Mouse (Mus musculus): ENCODE measurements around the gene Eya3.
"Not testable (repeated sequence)": the region's sequence is repeated elsewhere in the genome, so short reads cannot be mapped to it uniquely, and the experiment has no call there.

Gene Eya3

DNA sequence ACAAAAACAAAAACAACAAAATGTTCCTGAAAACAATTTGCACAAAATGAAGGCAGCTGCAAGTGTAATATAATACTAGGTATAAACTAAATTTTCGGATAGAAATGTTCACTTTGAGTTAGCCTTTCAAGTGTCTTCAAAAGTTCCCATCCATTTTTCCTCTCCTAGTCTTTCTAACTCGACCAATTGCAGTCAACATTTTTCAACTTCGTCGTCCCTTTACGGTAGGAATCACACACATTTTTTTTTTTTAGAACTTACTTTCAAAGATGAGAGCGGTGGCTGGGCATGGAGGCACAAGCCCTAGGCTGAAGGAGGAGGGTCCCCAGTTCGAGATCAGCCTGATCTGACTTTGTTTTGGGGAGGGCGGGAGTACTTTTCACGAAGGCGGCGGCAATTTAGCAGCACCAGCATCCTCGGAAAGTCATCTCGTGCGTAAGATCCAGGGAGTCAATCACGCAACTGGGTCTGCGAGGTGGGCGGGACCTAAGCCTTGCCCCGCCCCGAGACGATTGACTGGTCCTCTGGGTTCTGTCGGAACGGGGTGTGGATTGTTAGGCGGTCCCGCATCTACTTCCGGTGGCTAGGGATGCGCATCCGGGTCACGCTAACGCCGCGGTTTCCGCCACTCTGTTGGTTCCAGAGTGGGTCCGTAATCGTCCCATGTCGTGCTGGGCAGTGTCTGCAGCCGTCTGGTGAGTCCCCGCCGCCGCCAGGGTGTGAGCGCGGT is at the start of gene Eya3:
Gene Eya3 (plus strand): TSS at position 527 of the 730 bp plus-strand sequence.
- DNase-seq: peak; percentile 98

DNA sequence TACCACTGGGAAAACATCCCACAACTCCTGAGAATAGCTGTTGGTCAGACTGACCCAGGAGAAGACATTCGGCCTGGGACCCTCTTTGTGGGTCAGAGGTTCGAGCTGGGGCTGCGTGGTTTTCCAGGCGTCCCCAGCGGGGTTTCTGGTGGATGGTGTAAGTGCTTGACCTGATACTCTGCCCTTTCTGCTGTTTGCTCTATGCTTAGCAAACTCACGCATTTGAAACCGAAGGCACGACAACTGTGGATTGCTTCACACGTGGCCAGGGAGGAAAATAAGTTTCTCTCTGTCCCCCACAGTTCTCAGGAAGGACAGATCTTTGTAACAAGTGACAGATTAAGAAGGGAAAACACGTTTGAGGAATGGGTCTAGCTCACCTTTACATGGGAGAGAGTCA is 48.1 kb upstream of the Eya3 start:
- no peak for DNase-seq

DNA sequence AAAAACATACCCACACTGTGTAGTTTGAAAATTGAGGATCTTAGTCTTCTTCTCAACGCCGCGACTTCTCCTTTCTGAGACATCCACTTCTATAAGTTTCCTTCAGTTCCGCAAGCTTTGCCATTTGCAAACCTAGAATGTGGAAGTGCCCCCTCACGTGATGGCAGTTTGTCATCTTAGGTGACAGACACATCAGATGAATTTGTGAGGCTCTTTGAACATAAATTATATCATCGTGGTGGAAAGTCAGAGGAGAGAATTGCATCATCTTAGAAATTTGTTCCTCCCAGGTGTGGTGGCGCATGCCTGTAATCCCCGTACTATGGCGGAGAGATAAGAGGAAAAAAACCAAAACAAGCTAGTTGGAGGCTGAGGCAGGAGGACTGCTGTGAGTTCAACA is 45.8 kb upstream of the Eya3 start:
- peak; percentile 17 for DNase-seq

DNA sequence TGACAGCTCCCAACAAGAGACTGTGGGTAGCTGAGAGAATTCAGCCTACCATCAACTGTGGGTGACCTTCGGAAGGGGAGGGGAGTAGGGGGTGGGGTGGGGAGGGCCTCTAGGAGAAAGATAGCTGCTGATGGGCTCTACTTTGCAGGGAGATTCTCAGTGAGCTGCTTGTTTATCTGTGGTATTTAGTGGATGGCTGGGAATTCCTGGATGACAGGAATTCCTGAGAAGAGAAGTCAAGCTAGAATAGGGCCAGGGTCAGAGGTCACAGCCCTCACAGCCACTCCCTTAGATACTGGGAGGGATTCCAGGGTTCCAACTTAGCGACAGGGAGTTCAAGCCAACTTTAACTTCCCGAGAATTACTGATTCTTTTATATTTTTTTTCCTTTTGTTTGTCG is 44.6 kb upstream of the Eya3 start:
- no peak for DNase-seq

DNA sequence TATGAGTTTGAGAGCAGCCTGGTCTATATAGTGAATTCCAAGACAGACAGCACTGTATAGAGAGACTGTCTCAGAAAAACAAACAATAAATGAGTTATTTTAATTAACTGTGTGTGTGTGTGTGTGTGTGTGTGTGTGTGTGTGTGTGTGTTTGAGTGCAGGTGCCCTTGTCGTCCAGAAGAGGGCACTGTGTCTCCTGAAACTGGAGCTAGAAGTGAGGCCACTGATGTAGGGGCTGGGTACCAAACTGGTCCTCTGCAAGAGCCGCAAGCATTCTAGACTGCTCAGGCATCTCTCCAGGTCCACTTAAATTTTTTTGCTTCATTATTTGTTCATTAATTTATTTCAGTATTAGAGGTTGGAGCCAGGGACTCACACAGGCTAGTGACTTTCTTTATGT is 39.9 kb upstream of the Eya3 start:
- DNase-seq: no peak

DNA sequence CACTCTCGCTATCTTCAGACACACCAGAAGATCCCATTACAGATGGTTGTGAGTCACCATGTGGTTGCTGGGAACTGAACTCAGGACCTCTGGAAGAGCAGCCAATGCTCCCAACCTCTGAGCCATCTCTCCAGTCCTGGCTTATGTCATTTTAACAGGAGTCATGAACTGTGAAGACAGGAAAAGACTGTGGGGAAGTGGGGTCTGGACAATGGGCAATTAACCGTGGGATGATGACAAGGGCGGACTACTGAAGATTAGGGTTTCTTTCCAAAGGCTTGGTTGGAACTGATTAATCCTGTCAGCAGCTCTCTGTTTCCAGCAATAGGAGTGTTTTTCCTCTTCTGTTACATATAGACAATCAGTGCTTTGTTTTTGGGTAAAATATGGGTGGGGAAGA is 39.0 kb upstream of the Eya3 start:
- no peak for DNase-seq

DNA sequence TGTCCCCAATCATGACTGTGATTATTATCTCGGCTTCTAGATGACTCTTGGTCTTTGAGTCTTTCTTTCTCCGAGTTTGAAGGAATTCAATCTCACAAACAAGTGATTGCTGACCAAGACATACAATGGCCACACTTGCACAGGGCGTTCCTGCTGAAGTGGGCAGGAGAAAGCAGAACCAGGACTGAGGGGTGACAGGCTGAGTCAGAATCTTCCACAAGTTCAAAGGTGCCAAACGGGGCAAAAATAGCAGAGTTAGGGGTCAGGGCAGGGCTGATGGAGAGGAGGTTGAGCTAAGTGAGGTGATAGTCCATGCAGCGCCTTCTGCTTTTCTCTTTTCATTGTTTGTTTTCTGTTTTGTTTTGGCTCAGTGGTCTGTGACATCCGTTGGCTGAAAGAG is 38.3 kb upstream of the Eya3 start:
- no peak for DNase-seq

DNA sequence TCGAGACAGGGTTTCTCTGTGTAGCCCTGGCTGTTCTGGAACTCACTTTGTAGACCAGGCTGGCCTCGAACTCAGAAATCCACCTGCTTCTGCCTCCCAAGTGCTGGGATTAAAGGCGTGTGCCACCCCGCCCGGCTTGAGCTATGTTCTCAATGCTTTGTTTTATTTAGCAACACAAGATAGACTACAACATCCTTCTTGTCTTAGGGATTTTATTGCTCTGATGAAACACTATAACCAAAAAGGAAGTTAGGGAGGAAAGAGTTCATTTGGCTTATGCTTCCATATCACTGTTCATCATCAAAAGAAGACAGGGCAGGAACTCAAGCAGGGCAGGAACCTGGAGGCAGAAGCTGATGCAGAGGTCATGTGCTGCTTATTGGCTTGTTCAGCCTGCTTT is 37.5 kb upstream of the Eya3 start:
- DNase-seq: not testable (repeated sequence)

DNA sequence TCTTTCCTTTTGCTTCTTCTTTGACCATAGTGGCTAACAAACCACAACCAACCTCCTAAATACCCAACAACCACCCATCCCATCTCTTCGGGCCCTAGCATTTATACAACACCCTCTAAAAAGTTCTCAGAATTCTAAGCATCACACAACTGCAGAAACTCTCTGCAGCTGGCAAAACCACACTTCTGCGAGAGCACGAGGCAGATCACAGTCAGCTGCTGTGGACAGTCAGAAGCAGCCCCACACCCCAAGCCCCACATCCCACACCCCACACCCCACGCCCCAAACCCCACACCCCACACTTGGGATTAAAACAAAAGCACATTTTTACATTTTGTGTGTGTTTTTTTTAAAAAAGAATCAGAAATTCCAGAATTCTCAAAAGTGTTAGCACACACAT is 35.3 kb upstream of the Eya3 start:
- no peak for DNase-seq

DNA sequence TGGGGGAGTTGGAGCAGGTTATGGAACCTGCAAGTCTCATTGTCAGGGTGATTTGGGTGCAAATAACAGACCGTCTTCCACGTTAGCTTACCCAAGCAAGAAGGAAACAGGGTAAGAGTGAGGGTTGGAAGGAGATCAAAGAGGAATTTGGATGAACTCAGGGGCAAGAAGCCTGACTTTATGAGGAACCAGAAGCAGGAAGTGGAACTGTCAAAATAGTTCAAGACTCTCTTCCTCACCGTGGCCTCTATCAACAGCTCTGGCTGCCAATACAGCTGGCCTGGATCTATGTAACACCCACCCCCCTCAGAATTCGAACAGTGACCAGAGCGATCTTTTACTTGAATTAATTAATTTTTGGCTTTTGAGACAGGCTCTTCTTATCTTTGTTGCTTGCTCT is 33.0 kb upstream of the Eya3 start:
- no peak for DNase-seq

DNA sequence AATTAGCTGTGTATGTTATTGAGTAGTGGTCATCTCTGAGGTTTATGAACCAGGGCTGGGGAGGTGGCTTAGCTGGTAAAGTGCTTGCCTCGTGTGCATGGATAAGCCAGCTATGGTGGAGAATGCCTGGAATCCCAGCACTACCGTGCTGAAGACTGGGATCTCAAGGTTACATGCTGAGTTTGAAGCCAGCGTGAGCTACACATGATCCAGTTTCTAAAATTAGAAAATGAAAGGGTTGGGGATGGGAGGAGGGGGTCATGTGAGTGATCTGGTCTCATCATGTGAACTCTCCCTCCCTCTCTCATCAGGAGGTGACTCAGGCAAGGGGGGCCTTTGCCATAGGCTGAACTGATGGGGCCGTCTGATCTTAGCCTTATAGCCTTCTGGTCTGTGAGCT is 30.6 kb upstream of the Eya3 start:
- DNase-seq: no peak

DNA sequence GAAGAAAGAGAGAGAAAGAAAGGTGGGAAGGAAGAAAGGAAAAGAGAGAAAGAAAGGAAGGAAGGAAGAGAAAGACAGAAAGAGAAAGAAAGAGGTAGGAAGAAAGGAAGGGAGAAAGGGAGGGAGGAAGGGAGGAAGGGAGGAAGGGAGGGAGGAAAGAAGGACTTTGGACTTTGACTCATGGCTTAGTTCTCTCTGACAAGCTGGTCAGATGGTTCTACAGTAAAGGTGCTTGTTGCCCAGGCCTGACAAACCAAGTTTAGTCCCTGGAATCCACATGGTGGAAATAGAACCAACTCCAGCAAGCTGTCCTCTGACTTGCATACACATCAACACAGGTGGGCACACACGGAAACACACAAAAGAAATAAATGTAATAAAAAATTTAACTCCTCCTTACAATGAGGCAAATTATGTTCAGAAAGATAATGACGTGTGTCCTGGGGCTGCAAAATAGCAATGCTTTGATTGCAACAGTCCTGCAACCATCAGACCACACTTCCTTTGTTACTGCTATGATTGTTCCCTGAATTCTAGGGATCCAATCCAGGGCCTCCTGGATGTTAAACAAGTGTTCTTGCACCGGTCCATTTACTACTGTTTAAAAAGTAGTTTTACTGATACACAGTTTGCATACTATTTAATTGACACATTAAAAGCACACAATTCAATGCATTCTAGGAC is 28.3 kb upstream of the Eya3 start:
- DNase-seq: no peak

DNA sequence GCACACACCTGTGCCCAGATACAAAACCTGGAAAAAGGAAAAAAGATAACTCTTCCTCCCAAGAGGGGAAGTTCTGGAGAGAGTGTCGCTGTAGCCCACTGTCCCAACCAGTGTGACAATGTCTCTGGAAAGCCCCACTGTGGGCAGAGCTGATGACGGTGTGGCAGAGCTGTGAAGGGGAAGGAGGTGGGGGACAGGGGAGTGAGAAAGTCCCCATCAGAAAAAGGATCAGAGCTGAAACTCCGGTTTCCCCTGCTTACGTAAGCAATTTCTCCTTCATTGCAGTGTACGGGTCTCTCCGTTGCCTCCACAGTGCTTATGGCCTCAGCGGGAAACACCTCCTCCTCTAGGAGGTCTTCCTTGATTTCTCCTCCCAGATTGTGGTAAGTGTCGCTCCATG is 27.5 kb upstream of the Eya3 start:
- no peak for DNase-seq

DNA sequence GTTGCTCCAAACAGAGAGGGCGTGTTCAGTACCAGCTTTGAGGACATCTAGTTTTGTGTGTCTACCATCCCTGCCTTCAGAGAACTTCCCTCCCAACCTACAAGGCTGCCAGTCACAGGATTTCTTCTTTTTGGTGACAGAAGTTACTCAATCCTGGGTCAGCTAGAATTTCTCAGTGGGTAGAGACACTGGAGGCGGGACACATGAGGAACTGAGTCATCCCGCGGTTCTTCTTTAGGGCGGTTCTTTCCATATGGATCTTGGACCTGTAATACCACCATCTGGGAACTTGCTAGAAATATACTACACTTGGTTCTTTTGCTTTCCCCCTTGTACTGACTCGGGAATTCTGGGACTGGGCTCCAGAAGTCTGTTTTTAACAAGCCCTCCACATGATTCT is 20.9 kb upstream of the Eya3 start:
- no peak for DNase-seq

DNA sequence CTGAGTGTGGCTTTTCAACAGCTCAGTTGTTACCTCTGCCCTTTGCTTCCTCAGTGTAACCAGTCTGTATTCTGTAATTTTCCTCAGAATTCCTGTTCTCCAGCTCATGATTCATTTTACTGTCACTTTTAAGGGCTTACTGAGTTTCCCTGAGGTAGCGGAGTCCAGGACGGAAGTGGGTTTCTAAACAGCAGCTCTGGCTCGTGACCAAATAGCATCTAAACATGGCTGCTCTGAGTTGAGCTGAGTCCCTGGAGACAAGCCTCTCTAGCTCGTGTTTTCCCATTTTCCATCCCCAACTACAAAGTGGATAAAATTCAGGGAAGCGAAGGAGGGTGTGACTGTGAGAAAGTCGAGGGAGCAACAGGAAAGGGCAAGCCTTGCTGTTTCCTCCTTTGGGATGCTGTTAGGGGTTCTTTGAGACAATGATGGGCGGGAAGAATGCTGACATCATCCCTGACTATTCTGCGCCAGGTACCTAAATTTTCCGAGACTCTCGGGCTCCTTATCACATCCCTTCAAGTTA is 19.9 kb upstream of the Eya3 start:
- no peak for DNase-seq

DNA sequence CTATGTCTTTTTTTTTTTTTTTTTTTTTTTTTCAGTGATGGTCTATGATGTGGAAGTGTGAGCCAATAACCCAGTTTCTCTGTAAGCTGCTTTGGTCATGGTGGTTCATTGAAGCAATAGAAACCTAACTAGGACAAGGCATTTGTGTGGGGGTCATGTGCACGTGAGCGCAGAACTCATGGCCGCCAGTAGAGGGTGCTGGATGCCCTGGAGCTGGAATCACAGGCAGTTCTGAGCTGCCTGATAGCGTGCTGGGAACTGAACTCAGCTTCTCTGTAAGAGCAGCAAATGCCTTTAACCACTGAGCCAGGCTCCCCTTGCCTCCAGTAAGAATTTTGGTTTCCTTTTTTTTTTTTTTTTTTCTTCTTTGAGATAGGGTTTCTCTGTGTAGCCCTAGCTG is 18.7 kb upstream of the Eya3 start:
- peak; percentile 29 for DNase-seq

DNA sequence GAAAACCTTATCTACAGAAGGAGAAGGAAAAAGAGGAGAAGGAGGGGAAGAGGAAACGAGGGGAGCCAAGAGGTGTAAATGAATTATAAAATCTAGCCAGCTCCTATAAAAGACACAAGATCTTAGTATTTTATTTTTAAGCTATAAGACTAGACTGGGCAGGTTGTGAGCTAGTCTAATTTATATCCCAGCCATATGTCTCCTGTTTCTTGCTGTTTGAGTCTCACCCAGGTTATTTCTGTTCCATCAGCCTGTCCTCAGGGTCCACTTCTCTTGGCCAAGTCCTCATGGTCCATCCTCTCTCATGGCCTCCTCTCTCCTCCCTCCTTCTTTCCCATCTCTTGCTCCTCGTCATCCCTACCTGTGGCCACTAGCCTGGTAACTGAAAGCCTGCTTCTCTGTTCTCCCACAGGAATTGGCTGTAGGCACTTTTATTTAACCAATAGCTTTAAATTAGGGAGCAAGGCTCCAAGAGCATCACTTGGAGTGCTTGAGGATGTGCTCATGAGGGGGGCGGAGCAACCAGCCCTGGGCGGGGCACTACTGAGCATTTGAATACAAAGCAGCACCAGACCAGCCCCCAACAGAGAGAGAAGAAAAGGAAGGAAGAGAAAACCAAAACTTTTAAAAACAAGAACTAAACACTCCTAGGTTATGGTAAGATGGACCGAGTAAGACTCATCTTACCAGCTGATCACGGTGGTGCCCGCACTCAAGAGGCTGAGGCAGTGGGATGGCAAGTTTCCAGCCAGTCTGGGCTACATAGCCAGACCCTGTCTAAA is 17.3 kb upstream of the Eya3 start:
- peak; percentile 56 for DNase-seq

DNA sequence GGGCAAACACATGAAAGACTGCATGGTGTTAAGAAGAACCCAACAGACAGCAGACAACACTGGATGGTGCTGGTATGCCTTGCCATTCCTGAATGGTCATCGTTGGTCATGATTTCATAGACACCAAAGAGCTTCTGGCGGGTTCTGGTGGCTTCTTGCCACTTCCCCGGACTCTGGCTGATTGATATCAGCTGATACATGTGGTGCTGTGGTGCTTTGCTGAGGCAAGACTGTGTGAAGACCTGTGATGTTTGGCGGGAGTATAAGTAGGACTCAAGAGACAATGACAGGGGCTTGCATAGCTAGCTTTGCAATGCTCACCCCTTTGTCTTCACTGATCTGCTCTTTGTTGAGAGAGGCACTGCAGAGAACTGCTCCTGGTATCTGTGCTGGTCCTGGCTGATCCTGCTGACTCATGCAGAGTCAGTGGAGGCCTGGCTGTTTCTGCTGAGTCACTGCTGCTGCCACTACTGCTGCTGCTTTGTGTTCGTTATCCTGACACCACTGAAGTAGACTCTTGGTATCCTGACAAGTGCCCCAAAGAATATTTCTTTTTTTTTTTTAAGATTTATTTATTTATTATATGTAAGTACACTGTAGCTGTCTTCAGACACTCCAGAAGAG is 14.6 kb upstream of the Eya3 start:
- DNase-seq: peak; percentile 93

DNA sequence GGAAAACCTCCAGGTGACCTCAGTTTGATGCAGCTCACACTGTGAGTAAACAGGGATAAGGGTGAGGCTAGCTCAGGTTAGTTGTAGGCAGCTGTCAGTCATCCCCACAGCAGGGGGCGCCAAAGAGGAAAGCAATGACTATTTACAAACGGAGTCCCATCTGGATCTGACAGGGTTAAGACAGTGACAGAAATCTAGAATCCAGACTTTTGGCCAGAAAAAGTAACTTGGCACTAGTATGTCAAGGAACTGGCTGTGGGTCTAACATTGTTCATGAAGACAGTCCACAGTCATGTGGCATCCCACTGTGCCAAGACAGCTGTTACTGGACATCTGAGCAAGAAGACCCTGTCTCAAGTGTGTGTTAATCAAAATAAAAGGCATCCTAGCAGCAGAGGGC is 10.0 kb upstream of the Eya3 start:
- peak; percentile 90 for DNase-seq

DNA sequence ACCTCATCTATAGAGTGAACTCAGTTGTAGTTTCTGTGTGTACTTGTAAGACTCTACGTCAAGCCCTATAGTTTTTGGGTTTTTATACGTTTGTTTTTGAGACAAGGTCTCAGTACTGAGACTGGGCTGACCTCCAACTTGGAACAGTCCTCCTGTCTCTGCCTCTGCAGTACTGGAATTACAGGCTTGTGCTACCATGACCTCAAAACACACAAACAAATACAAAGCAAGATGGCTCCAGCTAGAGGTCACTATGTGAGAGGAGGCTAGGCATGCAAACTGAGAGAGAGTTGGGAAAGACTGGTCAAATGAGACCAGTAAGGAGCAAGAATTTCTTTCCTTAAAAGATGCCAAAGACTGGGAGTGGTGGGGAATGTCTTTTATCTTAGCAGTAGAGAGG is 2.8 kb upstream of the Eya3 start:
- DNase-seq: no peak

DNA sequence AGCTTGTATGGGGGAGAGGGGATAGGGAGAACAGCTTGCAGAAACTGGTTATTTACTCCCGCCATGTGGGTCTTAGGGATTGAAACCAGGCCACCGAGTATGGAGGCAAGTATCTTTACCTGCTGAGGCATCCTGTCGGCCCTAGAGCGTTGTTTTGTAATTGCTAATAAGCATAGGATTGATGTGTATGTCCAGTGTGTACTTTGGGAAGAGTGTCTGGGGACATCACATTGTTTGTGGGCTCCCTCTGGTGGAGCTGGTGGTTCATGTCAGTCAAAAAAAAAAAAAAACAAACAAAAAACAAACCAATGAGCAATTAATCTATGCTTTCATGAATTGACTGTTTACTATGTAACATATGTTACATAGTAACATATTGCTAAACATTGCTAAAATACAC is 2.2 kb upstream of the Eya3 start:
- DNase-seq: peak; percentile 34

DNA sequence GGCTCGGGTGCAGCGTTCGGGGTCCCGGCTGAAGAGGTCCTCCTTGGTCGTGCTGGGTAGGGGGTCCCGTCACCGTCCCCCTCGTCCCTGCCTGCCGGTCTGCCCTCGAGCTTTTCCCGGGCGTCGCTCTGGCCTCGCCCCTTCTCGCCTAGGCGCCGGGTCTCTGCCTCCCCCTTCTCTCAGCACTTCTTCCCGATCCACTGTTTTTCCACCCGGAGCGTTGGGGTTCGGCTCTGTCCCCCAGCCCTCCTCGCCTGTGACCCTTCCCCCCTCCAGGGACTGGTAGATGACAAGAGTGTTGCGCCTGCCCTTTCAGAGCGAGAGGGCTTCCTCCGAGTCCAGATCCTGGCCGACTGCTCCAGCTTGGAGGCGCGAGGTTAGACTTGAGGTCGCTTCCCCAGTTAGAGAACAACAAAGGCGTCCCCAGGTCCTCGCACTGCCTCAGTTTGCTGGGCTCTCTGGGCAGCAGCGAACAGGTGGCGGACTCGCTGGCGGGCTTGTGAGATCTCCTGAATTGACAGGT is 465 bp downstream of the Eya3 start:
- DNase-seq: peak; percentile 60

DNA sequence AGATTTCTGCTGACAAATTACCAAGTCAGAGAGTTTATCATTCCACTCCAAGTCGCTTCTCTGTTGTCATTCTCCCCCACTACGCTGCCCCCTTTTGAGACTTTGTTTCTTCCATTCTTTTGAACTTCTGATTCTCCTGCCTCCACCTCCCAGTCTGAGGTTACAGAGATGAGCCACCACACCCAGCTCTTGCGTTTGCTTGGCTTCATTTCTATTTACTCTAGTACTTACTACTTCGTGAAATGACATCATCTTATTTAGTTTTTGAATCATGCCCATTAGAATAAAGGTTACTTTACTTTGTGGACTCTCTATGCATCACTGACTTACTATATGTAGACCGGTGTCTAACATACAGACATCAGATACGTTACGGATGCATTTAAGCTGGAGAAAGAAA is 8.7 kb downstream of the Eya3 start:
- no peak for DNase-seq

All from liver (tissue).